Mouse (Mus musculus) hindbrain, embryonic 16.5 days (tissue): ENCODE results near the gene Aldh9a1. TPM values are rescaled to one million over a fixed set of nuclear protein-coding genes. Genes with fewer than 3 reads are reported as not detected.

Source experiments
- ATAC-seq: fragments of 200-750 bp; cut with Nextera tagmentation; 2 replicates; pipeline ENCODE4 v1.8.0; 2017; ENCODE audit warnings: moderate TSS enrichment, moderate library complexity
- H3K27ac ChIP-seq: fragments of 300-500 bp; sonication (generic); 2 replicates; pipeline ENCODE4 v1.5.1; 2014; ENCODE audit warnings: low read depth, mild to moderate bottlenecking, control low read depth, low read length, moderate library complexity
- H3K27me3 ChIP-seq: fragments of 300-500 bp; sonication (generic); replicated peaks from 2 replicates; pipeline ENCODE4 v1.6.1; 2014; ENCODE audit warnings: low read length; ENCODE audit not compliant: control insufficient read depth, insufficient read depth
- H3K36me3 ChIP-seq: fragments of 300-500 bp; sonication (generic); 2 replicates; pipeline ENCODE4 v1.6.1; 2014; ENCODE audit warnings: mild to moderate bottlenecking, low read length, moderate library complexity, mixed read lengths; ENCODE audit not compliant: control insufficient read depth, insufficient read depth
- H3K4me1 ChIP-seq: fragments of 300-500 bp; sonication (generic); 2 replicates; pipeline ENCODE4 v1.6.1; 2014; ENCODE audit warnings: low read depth, low read length; ENCODE audit not compliant: control insufficient read depth, insufficient read depth
- H3K4me2 ChIP-seq: fragments of 300-500 bp; sonication (generic); 2 replicates; pipeline ENCODE4 v1.6.1; 2014; ENCODE audit warnings: mild to moderate bottlenecking, low read length, control low read depth, moderate library complexity
- H3K4me3 ChIP-seq: fragments of 300-500 bp; sonication (generic); 2 replicates; pipeline ENCODE4 v1.5.1; 2014; ENCODE audit warnings: mild to moderate bottlenecking, low read length, control low read depth, moderate library complexity
- H3K9ac ChIP-seq: fragments of 300-500 bp; sonication (generic); 2 replicates; pipeline ENCODE4 v1.6.1; 2014; ENCODE audit warnings: low read depth, mild to moderate bottlenecking, control low read depth, low read length, moderate library complexity
- H3K9me3 ChIP-seq: fragments of 300-500 bp; sonication (generic); 2 replicates; pipeline ENCODE4 v1.6.1; 2014; ENCODE audit warnings: mild to moderate bottlenecking, low read length, moderate library complexity; ENCODE audit not compliant: control insufficient read depth
- WGBS: fragments of 180-500 bp; shearing (Covaris S2); extraction: QIAGEN DNeasy Blood & Tissue Kit; methylation state at CpG from one replicate; pipeline ENCODE4 v1.1.7; 2014; 5-methylcytosine and 5-hydroxymethylcytosine counted together
- polyA plus RNA-seq: library from polyadenylated mRNA; unstranded; fragments of >200 nt; fragmentation: Nextera tagmentation; extraction: Ambion mirVana; gene quantifications from 2 replicates; pipeline ENCODE4 v1.2.1, GENCODE M21; 2015

Aldh9a1 gene
- polyA plus RNA-seq, 1 experiment from 2014 or later = 43.8 TPM

DNA sequence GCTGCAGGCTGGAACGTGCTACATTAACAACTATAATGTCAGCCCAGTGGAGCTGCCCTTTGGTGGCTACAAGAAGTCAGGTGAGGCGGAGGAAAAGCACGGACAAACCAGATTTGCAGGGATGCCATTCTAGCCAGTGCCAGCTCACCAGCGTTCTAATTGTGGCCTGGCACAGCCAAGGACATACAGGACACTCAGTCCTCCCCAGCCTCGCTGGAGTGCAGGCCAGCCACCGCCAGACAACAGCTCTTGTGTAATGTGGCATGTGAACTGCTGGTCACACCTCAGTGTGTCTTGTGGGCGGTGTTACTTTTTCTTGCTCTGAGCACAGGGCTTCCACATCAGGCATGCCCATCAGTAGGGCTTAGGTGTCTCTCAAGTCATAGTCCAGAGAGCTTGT, 16.0 kb downstream of the Aldh9a1 start:
- no peak for ATAC-seq

GRCm38 (mm10) chr1:167366621-167367020, 16.8 kb downstream of the Aldh9a1 start:
- H3K4me3 ChIP-seq = no peak overlapping the region
- WGBS = 94% methylated on average over 6 of the region's 6 CpGs
- H3K36me3 ChIP-seq = peaks cover 11% of the 10 kb centered on the region; the same call in 1 of the 2 replicates
- no peaks in the 10 kb centered on the region for H3K27me3 ChIP-seq
- ATAC-seq = no peak
- no peak overlapping the region for H3K9ac ChIP-seq
- no peaks in the 10 kb centered on the region for H3K9me3 ChIP-seq
- no peaks in the 10 kb centered on the region for H3K4me1 ChIP-seq
- no peak overlapping the region for H3K4me2 ChIP-seq
- no peak overlapping the region for H3K27ac ChIP-seq

More for the DNA sequence above, 16.0 kb downstream of the Aldh9a1 start:
- no peak overlapping the region for H3K9ac ChIP-seq
- no peaks in the 10 kb centered on the region for H3K4me1 ChIP-seq
- no peak overlapping the region for H3K4me3 ChIP-seq
- H3K36me3 ChIP-seq = peaks cover 11% of the 10 kb centered on the region; the same call in 1 of the 2 replicates
- H3K27ac ChIP-seq = no peak overlapping the region
- no peaks in the 10 kb centered on the region for H3K27me3 ChIP-seq
- 94% methylated on average over 7 of the region's 7 CpGs for WGBS
- H3K4me2 ChIP-seq = no peak overlapping the region
- H3K9me3 ChIP-seq = no peaks in the 10 kb centered on the region

DNA sequence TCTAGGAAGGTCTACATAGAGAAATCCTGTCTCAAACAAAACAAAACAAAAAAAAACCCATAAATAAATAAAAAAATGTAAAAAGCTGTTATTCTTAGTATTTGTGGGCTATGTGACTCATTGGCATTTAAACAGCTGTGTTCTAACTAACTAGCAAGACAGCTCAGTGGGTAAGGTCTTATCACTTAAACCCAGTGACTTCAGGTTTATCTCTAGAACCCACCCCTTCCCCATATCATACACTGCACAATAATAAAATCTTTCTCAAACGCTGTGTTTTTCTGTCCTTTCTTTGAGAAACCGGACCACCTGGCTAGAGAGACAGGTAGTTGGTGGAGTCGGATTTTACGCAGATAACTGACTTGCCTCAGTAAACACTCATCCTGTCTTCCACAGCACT, 18.2 kb downstream of the Aldh9a1 start:
- no peak overlapping the region for H3K4me3 ChIP-seq
- no peak overlapping the region for H3K4me2 ChIP-seq
- H3K4me1 ChIP-seq = no peaks in the 10 kb centered on the region
- no peaks in the 10 kb centered on the region for H3K9me3 ChIP-seq
- no peak for ATAC-seq
- peaks cover 15% of the 10 kb centered on the region for H3K36me3 ChIP-seq
- no peak overlapping the region for H3K27ac ChIP-seq
- H3K27me3 ChIP-seq = no peaks in the 10 kb centered on the region
- WGBS = 95% methylated on average over 4 of the region's 4 CpGs
- no peak overlapping the region for H3K9ac ChIP-seq

DNA sequence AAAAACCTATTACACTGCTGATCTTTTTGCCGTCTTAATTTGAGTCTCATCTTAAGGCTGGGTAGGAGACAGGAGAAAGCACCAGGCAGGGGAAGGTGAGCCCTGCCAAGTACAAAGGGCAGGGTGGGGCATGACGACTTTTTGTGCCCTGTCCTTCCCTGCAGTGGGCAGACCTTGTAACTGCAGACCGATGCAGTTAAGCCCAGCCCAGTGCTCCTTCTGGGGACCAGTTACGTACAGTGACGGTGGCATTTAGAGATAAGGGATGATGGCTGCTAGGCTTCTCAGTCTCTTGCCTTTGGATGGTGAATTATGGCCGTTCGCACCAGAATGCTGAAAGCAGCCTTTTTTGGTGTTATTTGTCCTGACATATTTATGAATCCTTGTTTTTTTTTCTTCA, 18.7 kb downstream of the Aldh9a1 start:
- Histone ChIP-seq H3K27ac (no peak overlapping the region), H3K4me2 (no peak overlapping the region), H3K4me1 (no peaks in the 10 kb centered on the region), H3K36me3 (peaks cover 19% of the 10 kb centered on the region), H3K4me3 (no peak overlapping the region), H3K9ac (no peak overlapping the region), H3K9me3 (no peaks in the 10 kb centered on the region), H3K27me3 (no peaks in the 10 kb centered on the region)
- WGBS = 83% methylated on average over 7 of the region's 7 CpGs
- ATAC-seq = no peak

DNA sequence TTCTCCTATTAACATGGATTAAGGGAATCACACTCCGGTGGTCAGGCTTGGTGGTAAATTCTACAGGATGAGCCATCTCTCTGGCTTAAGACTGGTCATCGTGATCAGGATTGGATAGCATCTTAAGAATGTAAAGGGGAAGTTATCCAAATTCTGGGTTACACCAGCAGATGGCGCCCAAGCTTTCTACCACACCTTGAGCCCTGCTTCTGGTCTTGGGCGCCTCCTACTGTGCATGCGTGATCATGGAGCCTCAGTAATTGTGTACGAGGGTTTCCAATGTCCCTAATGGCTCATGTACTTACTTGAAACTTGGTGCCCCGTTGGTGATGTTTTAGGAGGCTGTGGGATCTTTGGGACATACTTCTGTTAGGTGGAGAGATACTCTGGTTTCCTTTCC, 20.1 kb downstream of the Aldh9a1 start:
- no peaks in the 10 kb centered on the region for H3K4me1 ChIP-seq
- H3K4me3 ChIP-seq = no peak overlapping the region
- no peak overlapping the region for H3K9ac ChIP-seq
- H3K9me3 ChIP-seq = no peaks in the 10 kb centered on the region
- H3K4me2 ChIP-seq = no peak overlapping the region
- H3K27ac ChIP-seq = no peak overlapping the region
- peak; percentile 31; the same call in 1 of the 2 replicates for ATAC-seq
- 16% methylated on average over 7 of the region's 7 CpGs for WGBS
- no peaks in the 10 kb centered on the region for H3K27me3 ChIP-seq
- H3K36me3 ChIP-seq = peaks cover 21% of the 10 kb centered on the region

DNA sequence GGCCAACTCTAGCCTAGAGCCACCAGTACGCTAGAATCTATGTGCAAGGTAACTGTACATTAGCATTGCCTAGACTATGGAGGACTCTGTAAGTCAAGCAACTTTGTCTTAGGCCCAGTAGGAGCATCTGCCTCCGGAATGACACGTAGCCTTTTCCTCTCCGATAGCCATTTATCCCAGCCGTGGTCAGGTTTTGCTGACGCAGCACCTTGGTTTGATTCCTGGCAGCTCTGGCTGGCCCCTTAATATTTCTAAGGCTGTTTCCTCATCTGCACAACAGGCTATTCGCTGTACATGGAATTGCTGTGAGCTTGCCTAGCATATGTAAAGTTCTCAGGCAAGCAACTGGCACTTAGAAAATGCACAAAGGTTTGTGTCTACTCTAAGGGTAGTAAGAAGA, 22.9 kb downstream of the Aldh9a1 start:
- WGBS = 94% methylated on average over 7 of the region's 7 CpGs
- Histone ChIP-seq H3K4me2 (no peak overlapping the region), H3K27me3 (no peaks in the 10 kb centered on the region), H3K9me3 (no peaks in the 10 kb centered on the region), H3K36me3 (peaks cover 19% of the 10 kb centered on the region), H3K9ac (no peak overlapping the region), H3K4me3 (no peak overlapping the region), H3K27ac (no peak overlapping the region), H3K4me1 (no peaks in the 10 kb centered on the region)
- no peak for ATAC-seq

DNA sequence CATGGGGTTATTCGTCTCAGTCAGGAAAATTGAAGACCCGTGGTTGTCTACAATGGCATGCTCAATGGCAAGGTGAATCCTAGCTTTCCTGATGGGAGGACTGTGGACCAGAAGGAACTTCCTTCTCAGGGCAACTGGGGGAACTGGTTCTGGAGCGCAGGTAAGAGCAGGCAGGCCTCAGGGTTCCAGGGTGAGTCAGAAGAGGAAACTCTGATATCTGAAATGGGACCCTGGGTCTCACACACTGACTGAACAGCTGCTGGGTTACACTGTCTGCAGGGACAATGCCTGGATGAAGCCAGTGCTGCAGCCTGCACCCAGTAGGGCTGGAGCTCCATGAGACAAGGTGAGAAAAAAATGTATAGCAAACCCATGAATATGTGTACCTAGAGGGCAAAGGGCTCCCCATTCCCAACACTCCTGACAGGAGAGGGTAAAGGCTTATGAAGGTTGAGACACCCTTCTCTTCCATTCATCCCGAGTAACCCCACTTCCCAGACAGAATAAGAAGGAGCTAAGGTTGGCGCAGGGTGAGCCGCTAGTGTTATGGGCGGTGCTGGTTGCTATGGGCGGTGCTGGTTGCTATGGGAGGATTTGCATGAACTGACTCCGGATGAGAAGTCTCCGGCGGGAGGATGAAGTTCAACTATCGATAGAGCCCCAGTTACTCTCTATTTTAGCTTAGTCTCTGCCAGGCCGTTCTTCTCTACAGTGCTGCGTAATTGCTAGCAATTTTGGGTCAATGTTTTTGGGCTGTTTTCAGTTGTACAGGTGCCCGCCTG, 24.4 kb downstream of the Aldh9a1 start:
- WGBS = 23% methylated on average over 15 of the region's 15 CpGs

GRCm38 (mm10) chr1:167374942-167375341, 25.2 kb downstream of the Aldh9a1 start:
- Histone ChIP-seq H3K4me3 (no peak overlapping the region), H3K27ac (no peak overlapping the region), H3K9ac (no peak overlapping the region), H3K4me2 (no peak overlapping the region), H3K4me1 (no peaks in the 10 kb centered on the region), H3K36me3 (peaks cover 19% of the 10 kb centered on the region), H3K9me3 (no peaks in the 10 kb centered on the region), H3K27me3 (no peaks in the 10 kb centered on the region)
- 50% methylated on average over 2 of the region's 2 CpGs for WGBS
- no peak for ATAC-seq

More for the DNA sequence above, 24.4 kb downstream of the Aldh9a1 start:
- Histone ChIP-seq H3K4me1 (no peaks in the 10 kb centered on the region), H3K9ac (no peak overlapping the region), H3K27me3 (no peaks in the 10 kb centered on the region), H3K4me2 (no peak overlapping the region), H3K9me3 (no peaks in the 10 kb centered on the region), H3K27ac (no peak overlapping the region), H3K36me3 (peaks cover 19% of the 10 kb centered on the region), H3K4me3 (no peak overlapping the region)
- 0 out of 2 replicates have a peak, but pooled peaks have one; percentile 12 for ATAC-seq

GRCm38 (mm10) chr1:167378019-167378418, 28.2 kb downstream of the Aldh9a1 start:
- no peak overlapping the region for H3K27ac ChIP-seq

More at GRCm38 (mm10) chr1:167378019-167378418, 28.2 kb downstream of the Aldh9a1 start:
- no peak overlapping the region for H3K9ac ChIP-seq
- no peaks in the 10 kb centered on the region for H3K9me3 ChIP-seq
- H3K36me3 ChIP-seq = peaks cover 14% of the 10 kb centered on the region
- no peak overlapping the region for H3K4me3 ChIP-seq
- no peaks in the 10 kb centered on the region for H3K27me3 ChIP-seq
- no peaks in the 10 kb centered on the region for H3K4me1 ChIP-seq
- 83% methylated on average over 6 of the region's 6 CpGs for WGBS
- ATAC-seq = no peak
- no peak overlapping the region for H3K4me2 ChIP-seq
